Mouse (Mus musculus) cerebellum, postnatal 4 days (tissue): ENCODE data around the gene Rgs12.

Experiments used
- DNase-seq, 2 experiments: peaks; one replicate each; pipeline ENCODE4 v3.0.0; 2022; ENCODE audit warnings: low spot score in 2 of 2, mixed read lengths in 1 of 2

The Rgs12 gene

DNA sequence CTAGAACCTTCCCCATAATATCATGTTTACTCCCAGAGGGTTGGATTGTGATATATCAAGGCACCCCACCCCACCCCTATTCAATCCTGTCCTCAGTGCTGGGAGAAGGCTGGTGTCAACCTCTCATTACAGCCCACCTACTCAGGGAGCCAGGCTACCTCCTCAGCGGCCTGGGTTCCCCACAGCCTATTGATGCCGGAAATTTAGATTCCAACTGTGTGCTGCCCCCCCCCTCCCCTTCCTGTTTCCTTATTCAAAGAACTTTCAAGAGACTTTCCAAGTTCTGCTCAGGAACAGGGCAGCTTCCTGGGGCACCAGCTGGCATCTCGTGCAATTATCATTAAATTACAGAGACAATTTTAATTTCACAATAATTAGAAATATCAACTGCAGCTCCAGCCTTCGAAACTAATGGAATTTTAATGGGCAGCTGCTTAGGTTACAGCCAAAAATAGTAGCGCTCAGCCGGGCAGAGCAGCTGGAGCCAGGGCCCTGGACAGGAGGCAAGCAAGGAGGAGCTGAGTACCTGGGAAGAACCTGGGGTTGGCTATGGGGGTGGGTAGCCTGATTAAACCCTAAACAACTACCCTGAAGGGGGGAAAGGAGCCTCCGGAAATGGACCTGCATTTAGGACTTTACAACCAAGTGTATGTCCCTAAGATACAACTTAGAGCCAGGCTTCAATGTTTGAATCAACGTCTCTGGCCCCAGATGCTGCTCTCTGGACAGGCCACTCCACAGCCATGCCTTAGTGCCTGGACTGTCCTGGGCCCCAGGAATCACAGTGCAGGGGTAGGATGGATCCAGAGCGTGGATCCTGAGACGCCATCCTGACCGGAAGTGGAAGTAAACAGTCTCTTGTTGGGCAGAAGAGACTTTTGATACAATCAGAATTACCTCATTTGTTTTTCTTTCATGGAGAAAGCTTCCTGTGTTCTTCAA is 17.5 kb upstream of the Rgs12 start:
- DNase-seq, result no peak

- DNase-seq, result no peak
These were observed 16.8 kb upstream of the Rgs12 start for GRCm38 (mm10) chr5:34932458-34932806.

GRCm38 (mm10) chr5:34933461-34933860 is 15.8 kb upstream of the Rgs12 start:
- no peak for DNase-seq

- no peak for DNase-seq
These were observed 7.4 kb upstream of the Rgs12 start for GRCm38 (mm10) chr5:34941710-34942470.

DNA sequence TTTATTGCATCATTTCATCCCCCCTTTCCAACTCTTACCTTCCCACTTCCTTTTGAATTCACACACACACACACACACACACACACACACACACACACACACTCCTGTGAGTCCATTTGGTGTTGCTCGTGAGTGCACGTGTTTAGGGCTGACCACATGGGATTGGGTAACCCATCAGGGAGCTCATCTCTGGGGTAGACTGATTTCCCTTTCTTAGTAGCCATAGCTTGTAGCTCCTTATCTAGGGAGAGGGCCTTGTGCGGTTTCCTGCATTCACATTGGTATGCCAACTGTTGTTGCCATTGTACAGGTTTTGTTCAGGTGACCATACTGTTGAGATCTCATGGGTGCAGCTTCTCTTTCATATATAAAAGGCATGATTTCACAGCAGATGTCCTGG is 5.8 kb upstream of the Rgs12 start:
- DNase-seq, result no peak

DNA sequence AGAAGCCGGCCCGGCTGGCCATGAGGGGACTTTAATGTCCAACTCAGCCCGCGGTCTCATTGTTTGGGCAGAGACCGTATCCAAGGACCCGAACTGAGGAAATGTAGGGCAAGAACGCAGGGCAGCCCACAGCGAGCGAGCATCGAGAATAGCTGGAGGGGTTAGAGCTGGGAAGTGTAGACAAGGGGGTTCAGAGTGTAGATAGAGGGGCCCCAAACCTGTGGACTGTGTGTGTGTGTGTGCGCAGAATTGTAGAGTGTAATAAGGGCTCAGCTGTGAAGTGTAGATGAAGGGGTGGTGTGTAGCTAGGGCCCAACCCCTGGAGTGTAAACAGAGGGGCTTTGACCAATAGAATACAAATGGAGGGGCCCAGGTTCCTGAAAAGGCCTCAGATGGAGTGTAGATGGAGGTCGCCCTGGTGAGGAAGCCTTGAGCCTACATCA is 545 bp downstream of the Rgs12 start:
- DNase-seq, result no peak

- DNase-seq, result peak in 1 of 2 experiments; percentile 64
These were observed 1.4 kb downstream of the Rgs12 start for GRCm38 (mm10) chr5:34950486-34951160.

GRCm38 (mm10) chr5:34951161-34951834 is 2.1 kb downstream of the Rgs12 start:
- peak in 1 of 2 experiments; percentile 81 for DNase-seq

GRCm38 (mm10) chr5:34954508-34954907 is 5.3 kb downstream of the Rgs12 start:
- no peak for DNase-seq

GRCm38 (mm10) chr5:34955630-34956029 is 6.4 kb downstream of the Rgs12 start:
- no peak for DNase-seq

- DNase-seq, result no peak
These were observed 6.9 kb downstream of the Rgs12 start for GRCm38 (mm10) chr5:34956151-34956550.

GRCm38 (mm10) chr5:34957015-34957414 is 7.8 kb downstream of the Rgs12 start:
- DNase-seq, result peak in 1 of 2 experiments; percentile 37

DNA sequence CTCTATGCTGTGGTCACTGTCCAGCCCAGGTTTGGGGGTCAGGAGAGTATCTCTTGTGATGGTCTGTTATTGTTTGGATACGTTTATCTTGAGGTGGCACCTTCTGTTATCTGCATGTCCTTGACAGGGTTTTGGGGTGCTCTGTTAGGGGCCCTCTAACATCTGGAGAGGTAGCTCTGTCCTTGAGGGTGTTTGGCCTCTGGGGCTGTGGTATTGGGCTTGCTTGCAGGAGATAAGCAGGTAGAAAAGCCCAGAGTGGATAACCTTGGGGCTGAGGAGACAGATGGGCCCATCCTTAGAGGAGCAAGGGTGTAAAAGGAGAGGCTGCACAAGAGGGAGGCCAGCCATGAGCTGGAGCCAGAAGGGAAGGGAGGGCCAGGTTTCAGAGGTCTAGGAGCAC is 10.8 kb downstream of the Rgs12 start:
- DNase-seq, result no peak

- DNase-seq, result no peak
These were observed 16.3 kb downstream of the Rgs12 start for GRCm38 (mm10) chr5:34965531-34965930.

DNA sequence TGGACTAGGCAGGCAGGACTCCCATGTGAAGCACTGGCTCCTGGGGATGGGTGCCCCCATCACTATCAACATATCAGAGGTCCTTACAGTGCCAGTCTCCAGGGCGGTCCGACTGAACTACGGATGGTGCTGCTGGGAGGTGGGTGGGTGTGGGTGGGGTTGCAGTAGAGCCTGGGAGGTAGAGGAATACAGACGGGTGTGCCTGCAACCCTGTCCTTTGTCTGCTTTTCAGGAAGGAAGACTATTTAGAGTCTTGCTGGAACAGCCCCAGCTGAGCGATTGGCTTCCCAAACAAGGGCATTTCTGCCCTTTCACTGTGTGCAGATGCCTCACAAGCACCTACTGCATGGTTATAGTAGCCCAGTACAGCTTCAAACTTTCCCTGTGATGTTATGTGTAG is 19.1 kb downstream of the Rgs12 start:
- DNase-seq, result no peak

GRCm38 (mm10) chr5:34972471-34972870 is 23.2 kb downstream of the Rgs12 start:
- DNase-seq, result no peak

GRCm38 (mm10) chr5:34973560-34974317 is 24.5 kb downstream of the Rgs12 start:
- DNase-seq, result no peak

DNA sequence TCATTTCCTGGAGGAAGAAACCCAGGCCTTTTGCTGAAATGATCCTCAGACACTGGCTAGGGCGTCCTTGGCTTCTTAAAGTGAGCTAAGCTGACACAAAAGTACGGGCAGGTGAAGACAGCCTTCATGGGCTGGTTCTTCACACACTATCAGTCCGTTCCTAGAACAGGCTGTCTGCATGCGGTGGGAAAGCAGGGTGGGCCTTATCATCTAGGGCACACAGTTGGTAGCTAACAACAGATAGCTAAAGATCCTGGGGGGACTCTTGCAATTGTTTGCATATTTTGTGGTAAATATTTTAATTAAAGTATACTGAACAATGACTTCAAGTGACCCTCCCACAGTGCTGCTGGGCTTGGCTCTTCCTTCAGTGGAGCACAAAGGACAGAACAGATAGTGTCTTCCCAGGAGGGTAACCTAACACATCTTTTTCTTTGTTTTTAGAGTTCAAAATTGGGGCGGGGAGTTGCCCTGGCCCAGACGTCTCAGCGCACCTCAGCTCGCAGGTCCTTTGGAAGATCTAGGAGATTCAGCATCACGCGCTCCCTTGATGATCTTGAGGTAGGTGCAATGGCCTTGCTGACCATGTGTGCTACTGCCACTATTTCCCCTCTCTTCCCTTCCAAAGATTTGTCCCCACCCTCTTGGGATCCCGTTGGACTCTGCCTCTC is 25.7 kb downstream of the Rgs12 start:
- no peak for DNase-seq

GRCm38 (mm10) chr5:34976540-34977292 is 27.5 kb downstream of the Rgs12 start:
- no peak for DNase-seq

- DNase-seq, result no peak
These were observed 30.9 kb downstream of the Rgs12 start for GRCm38 (mm10) chr5:34980099-34980498.
